Mouse (Mus musculus) large intestine, adult 2 months (tissue): Measurements from ENCODE around the gene Pidd1. TPM values are rescaled to one million over a fixed set of nuclear protein-coding genes. Genes with fewer than 3 reads are reported as not detected.
"Not testable (repeated sequence)": the region's sequence is repeated elsewhere in the genome, so short reads cannot be mapped to it uniquely, and the experiment has no call there.

ENCODE experiments used
- DNase-seq: peaks from one replicate; pipeline ENCODE4 v3.0.0-alpha.2; 2012; ENCODE audit warnings: low read depth, low spot score
- WGBS: fragments of 180-500 bp; shearing (Covaris S2); methylation state at CpG from one replicate; pipeline ENCODE4 v1.1.7; 2018; 5-methylcytosine and 5-hydroxymethylcytosine counted together
- polyA plus RNA-seq: library from polyadenylated mRNA; depleted of rRNA; stranded (reverse); fragments of >200 nt; gene quantifications from 2 replicates; pipeline ENCODE4 v1.2.3, GENCODE M21; 2012

Pidd1 gene
- polyA plus RNA-seq, 1 experiment: 13.0 TPM

GRCm38 (mm10) chr7:141428701-141429100, 15.1 kb downstream of the Pidd1 start:
- DNase-seq: no peak
- WGBS: 76% methylated on average over 5 of the region's 5 CpGs

- 76% methylated on average over 12 of the region's 12 CpGs for WGBS
- DNase-seq: no peak
Measured at GRCm38 (mm10) chr7:141426948-141427730, 16.7 kb downstream of the Pidd1 start.

DNA sequence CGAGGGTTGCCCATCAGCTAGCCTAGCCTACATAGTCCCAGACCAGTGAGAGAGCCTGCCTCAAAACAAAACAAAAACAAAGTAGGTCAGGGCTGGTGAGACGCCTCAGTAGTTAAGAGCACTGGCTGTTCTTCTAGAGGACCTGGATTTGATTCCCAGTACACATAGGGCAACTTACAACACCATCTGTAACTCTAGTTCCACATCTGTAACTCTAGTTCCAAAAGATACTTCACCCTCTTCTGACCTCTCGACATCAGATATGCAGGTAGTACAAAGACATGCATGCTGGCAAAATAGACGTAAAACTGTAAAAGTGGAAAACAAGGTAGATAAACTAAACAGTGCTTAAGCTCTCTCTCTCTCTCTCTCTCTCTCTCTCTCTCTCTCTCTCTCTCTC, 20.0 kb downstream of the Pidd1 start:
- DNase-seq: no peak
- WGBS: 67% methylated on average over 4 of the region's 4 CpGs

GRCm38 (mm10) chr7:141420030-141420702, 23.7 kb downstream of the Pidd1 start:
- WGBS: 36% methylated on average over 9 of the region's 9 CpGs
- DNase-seq: no peak

- DNase-seq: peak; percentile 92
Measured at GRCm38 (mm10) chr7:141418970-141419369, 24.9 kb downstream of the Pidd1 start.

GRCm38 (mm10) chr7:141417731-141418681, 25.8 kb downstream of the Pidd1 start:
- WGBS: 77% methylated on average over 8 of the region's 8 CpGs
- no peak for DNase-seq

More at GRCm38 (mm10) chr7:141418970-141419369, 24.9 kb downstream of the Pidd1 start:
- 21% methylated on average over 7 of the region's 7 CpGs for WGBS

DNA sequence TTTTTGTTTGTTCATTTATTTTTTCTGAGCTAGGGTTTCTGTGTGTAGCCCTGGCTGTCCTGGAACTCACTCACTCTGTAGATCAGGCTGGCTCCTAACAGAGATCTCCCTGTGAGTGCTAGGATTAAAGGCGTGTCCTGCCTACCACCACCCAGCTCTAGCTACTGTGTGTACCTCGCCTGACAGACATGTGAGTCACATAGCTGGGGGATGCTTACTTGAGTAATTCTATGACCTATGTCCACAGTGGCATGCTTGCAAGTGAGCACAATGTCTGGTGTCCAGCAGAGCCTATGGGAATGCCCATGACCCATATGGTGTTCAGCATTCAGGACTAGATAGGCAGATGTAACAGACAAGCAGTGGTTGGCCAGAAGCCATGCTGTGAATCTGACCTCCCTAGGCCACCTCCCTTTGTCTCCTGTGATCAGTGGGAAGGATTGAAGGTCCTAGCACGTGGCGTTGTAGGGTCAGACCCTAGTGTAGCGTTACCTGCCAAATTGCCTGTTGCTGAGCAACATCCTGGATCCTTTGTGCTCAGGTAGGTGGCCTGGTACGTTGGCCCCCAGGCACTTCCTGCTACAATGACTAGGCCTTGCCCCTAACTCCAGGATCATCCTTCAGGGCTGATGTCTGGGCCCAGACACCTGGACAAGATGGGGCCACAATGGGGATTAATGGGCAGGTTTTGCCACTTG, 27.5 kb downstream of the Pidd1 start:
- 82% methylated on average over 6 of the region's 6 CpGs for WGBS
- DNase-seq: no peak

- under 1% methylated on average over 53 of the region's 56 CpGs for WGBS
- peak; percentile 98 for DNase-seq
Measured at GRCm38 (mm10) chr7:141413809-141414584, 29.8 kb downstream of the Pidd1 start, which contains the start of gene Gatd1. Gene Gatd1, minus strand, starts transcription at chr7:141414136.

GRCm38 (mm10) chr7:141413331-141413730, 30.5 kb downstream of the Pidd1 start:
- whole genome bisulfite sequencing: 2% methylated on average over 16 of the region's 16 CpGs
- DNase-seq: no peak

- DNase-seq: no peak
- 95% methylated on average over 1 of the region's 1 CpGs for WGBS
Measured at GRCm38 (mm10) chr7:141411667-141412066, 32.2 kb downstream of the Pidd1 start.

- no peak for DNase-seq
- whole genome bisulfite sequencing: 91% methylated on average over 8 of the region's 8 CpGs
Measured at GRCm38 (mm10) chr7:141410631-141411030, 33.2 kb downstream of the Pidd1 start.

DNA sequence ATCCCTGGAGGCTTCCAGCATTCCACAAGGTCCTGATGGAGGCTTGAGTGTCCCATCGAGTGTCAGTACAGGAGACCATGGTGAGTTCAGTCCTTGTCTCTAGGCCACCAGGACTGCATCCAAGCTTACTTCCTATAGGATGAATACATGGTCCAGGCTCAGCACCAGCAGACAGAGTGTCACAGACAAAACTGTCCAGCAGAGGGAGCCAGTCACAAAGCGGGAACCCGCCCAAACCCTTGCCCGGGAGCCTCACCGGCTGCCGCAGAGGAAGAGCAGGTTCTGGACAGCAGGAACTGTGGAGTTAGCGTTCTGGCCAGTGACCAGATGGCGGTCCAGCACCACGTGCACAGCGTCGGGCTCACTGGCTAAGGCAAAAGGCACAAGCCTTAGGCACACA, 35.0 kb downstream of the Pidd1 start:
- 8% methylated on average over 11 of the region's 11 CpGs for WGBS
- DNase-seq: peak; percentile 75

DNA sequence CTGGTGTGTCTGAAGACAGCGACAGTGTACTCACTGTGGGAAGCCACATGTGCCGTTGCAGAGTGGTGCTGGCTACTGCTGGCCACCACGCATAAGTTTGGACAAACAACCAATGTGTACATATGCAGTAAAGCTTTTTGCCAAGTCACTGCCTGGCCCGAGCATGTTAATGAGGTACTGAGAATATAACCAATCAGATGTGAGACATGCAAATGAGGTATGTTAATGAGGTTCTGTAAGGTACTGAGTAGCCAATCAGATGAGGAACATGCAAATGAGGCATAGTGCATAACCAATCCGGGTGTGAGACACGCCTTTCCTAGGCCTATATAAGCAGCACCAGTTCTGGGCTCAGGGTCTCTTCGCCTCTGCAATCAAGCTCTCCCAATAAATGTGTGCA, 36.2 kb downstream of the Pidd1 start:
- WGBS: 93% methylated on average over 7 of the region's 7 CpGs
- not testable (repeated sequence) for DNase-seq

GRCm38 (mm10) chr7:141405466-141405865, 38.4 kb downstream of the Pidd1 start:
- DNase-seq: no peak
- WGBS: 57% methylated on average over 4 of the region's 4 CpGs

DNA sequence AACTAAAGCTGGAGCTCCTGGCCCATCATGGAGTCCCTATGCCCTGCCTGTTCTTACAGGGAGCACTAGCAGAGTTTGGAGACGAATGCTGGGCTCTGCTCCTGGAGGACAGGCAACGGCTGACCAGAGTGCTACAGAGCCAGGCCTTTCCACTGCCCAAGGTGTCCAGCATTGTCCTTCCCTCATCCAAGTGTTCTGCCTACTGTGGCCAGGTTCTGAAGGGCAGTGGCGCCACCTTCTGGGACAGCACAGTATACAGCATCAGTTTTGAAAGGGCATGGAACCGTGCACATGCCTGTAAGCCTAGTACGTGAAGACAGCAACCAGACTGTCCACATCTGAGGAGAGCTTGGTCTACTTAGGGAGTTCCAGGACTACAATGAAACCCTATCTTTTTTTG, 40.5 kb downstream of the Pidd1 start:
- DNase-seq: no peak
- 28% methylated on average over 5 of the region's 5 CpGs for WGBS

GRCm38 (mm10) chr7:141395348-141395747, 48.5 kb downstream of the Pidd1 start:
- WGBS: 65% methylated on average over 1 of the region's 1 CpGs
- DNase-seq: no peak

DNA sequence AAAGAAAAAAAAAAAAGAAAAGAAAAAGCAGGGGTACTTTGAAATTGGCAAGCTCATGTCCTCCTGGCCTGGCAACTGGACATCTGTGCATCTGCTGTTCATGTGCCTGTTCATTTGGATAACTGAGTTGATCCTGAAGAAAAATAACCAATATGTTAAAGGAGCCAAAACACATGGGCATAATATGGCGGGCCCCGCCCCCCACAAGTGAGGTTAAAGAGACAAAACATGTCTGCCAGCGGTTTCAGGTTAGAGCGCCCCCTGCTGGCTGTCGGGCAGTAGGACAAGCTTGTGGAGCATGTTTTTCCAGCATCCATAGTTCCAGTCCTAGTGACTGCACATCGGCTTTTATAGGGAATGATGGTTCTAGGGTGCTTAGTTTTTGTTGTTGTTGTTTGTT, 49.1 kb downstream of the Pidd1 start:
- WGBS: 20% methylated on average over 6 of the region's 6 CpGs
- no peak for DNase-seq

DNA sequence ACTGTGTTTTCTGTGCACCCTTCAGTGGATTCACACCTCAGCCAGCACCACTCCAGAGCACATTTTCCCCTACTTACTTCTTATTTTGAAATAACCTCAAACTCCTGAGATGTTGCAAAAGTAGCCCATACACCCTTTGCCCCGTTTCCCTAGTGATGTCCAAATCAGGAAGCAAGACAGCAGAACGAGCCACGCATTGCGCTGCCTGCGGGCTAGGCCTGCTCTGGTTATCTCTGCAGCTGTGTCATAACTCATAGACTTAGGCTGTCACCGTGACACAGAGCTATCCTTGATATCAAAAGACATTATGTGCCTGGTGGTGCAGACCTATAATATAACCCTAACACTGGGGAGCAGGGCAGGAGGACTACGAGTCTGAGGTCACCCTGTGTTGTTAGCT, 49.7 kb downstream of the Pidd1 start:
- 44% methylated on average over 7 of the region's 7 CpGs for WGBS
- DNase-seq: no peak
